Mouse (Mus musculus) heart, embryonic 16.5 days (tissue): ENCODE measurements around the gene Auts2. TPM values are rescaled to one million over a fixed set of nuclear protein-coding genes. Genes with fewer than 3 reads are reported as not detected.

Experiments
- ATAC-seq: fragments of 200-750 bp; cut with Nextera tagmentation; replicated peaks from 2 replicates; pipeline ENCODE4 v1.8.0; 2017; ENCODE audit warnings: moderate number of reproducible peaks; ENCODE audit not compliant: insufficient read depth, low FRiP score; ENCODE audit errors: extremely low read depth
- H3K27ac ChIP-seq: fragments of 300-500 bp; sonication (generic); 2 replicates; pipeline ENCODE4 v1.5.1; 2014; ENCODE audit warnings: mild to moderate bottlenecking, low read length, control low read depth, moderate library complexity
- H3K27me3 ChIP-seq: fragments of 300-500 bp; sonication (generic); 2 replicates; pipeline ENCODE4 v1.6.1; 2014; ENCODE audit warnings: low read length, mixed read lengths; ENCODE audit not compliant: control insufficient read depth, insufficient read depth
- H3K36me3 ChIP-seq: fragments of 300-500 bp; sonication (generic); 2 replicates; pipeline ENCODE4 v1.6.1; 2014; ENCODE audit not compliant: control insufficient read depth, insufficient read depth
- H3K4me1 ChIP-seq: fragments of 300-500 bp; sonication (generic); 2 replicates; pipeline ENCODE4 v1.6.1; 2014; ENCODE audit warnings: low read length, mixed read lengths; ENCODE audit not compliant: control insufficient read depth, insufficient read depth
- H3K4me2 ChIP-seq: fragments of 300-500 bp; sonication (generic); 2 replicates; pipeline ENCODE4 v1.6.1; 2014; ENCODE audit warnings: low read depth, mild to moderate bottlenecking, control low read depth, low read length
- H3K4me3 ChIP-seq: fragments of 300-500 bp; sonication (generic); 2 replicates; pipeline ENCODE4 v1.5.1; 2014; ENCODE audit warnings: mild to moderate bottlenecking, control low read depth, low read length
- H3K9ac ChIP-seq: fragments of 300-500 bp; sonication (generic); 2 replicates; pipeline ENCODE4 v1.6.1; 2014; ENCODE audit warnings: low read length, control low read depth
- H3K9me3 ChIP-seq: fragments of 300-500 bp; sonication (generic); replicated peaks from 2 replicates; pipeline ENCODE4 v1.6.1; 2016; ENCODE audit warnings: low read length; ENCODE audit not compliant: control insufficient read depth
- WGBS: fragments of 180-500 bp; shearing (Covaris S2); extraction: QIAGEN DNeasy Blood & Tissue Kit; methylation state at CpG from one replicate; pipeline ENCODE4 v1.1.7; 2014; 5-methylcytosine and 5-hydroxymethylcytosine counted together
- polyA plus RNA-seq: library from polyadenylated mRNA; unstranded; fragments of >200 nt; fragmentation: Nextera tagmentation; extraction: Ambion mirVana; gene quantifications from 2 replicates; pipeline ENCODE4 v1.2.1, GENCODE M21; 2015

The Auts2 gene
- polyA plus RNA-seq, 1 experiment from 2014 or later = 16.3 TPM

- 80% methylated on average over 2 of the region's 2 CpGs for WGBS
- Histone ChIP-seq H3K27me3 (no peaks in the 10 kb centered on the region), H3K4me3 (no peak overlapping the region), H3K36me3 (no peaks in the 10 kb centered on the region; the same call in 1 of the 2 replicates), H3K4me1 (peaks cover 8% of the 10 kb centered on the region), H3K9me3 (peaks cover 4% of the 10 kb centered on the region), H3K27ac (no peak overlapping the region), H3K4me2 (no peak overlapping the region), H3K9ac (no peak overlapping the region)
- no peak for ATAC-seq
Observed at GRCm38 (mm10) chr5:131490811-131491210, 1052.3 kb downstream of the Auts2 start.

- Histone ChIP-seq H3K9me3 (peaks cover 5% of the 10 kb centered on the region), H3K4me2 (no peak overlapping the region), H3K27me3 (no peaks in the 10 kb centered on the region), H3K36me3 (no peaks in the 10 kb centered on the region; the same call in 1 of the 2 replicates), H3K9ac (no peak overlapping the region), H3K27ac (no peak overlapping the region), H3K4me1 (peaks cover 8% of the 10 kb centered on the region), H3K4me3 (no peak overlapping the region)
- ATAC-seq = no peak
- 86% methylated on average over 7 of the region's 7 CpGs for WGBS
Observed at GRCm38 (mm10) chr5:131489846-131490245, 1053.3 kb downstream of the Auts2 start.

- Histone ChIP-seq H3K9me3 (peaks cover 5% of the 10 kb centered on the region), H3K4me2 (no peak overlapping the region), H3K9ac (no peak overlapping the region), H3K4me3 (no peak overlapping the region), H3K27ac (no peak overlapping the region), H3K27me3 (no peaks in the 10 kb centered on the region), H3K4me1 (peaks cover 8% of the 10 kb centered on the region), H3K36me3 (no peaks in the 10 kb centered on the region)
- WGBS = 42% methylated on average over 4 of the region's 4 CpGs
- no peak for ATAC-seq
Observed at GRCm38 (mm10) chr5:131486527-131486926, 1056.6 kb downstream of the Auts2 start.

GRCm38 (mm10) chr5:131475278-131475677, 1067.9 kb downstream of the Auts2 start:
- peaks cover 41% of the 10 kb centered on the region for H3K36me3 ChIP-seq
- no peak for ATAC-seq

GRCm38 (mm10) chr5:131468609-131469008, 1074.5 kb downstream of the Auts2 start:
- no peaks in the 10 kb centered on the region for H3K4me1 ChIP-seq
- 96% methylated on average over 4 of the region's 4 CpGs for WGBS
- no peak overlapping the region for H3K27ac ChIP-seq
- ATAC-seq = no peak
- no peaks in the 10 kb centered on the region for H3K27me3 ChIP-seq
- H3K9ac ChIP-seq = no peak overlapping the region
- no peak overlapping the region for H3K4me3 ChIP-seq
- H3K9me3 ChIP-seq = no peaks in the 10 kb centered on the region
- peaks cover 38% of the 10 kb centered on the region for H3K36me3 ChIP-seq
- H3K4me2 ChIP-seq = no peak overlapping the region

More at GRCm38 (mm10) chr5:131475278-131475677, 1067.9 kb downstream of the Auts2 start:
- no peak overlapping the region for H3K27ac ChIP-seq
- H3K27me3 ChIP-seq = no peaks in the 10 kb centered on the region
- no peak overlapping the region for H3K4me3 ChIP-seq
- H3K4me1 ChIP-seq = no peaks in the 10 kb centered on the region
- no peak overlapping the region for H3K4me2 ChIP-seq
- no peak overlapping the region for H3K9ac ChIP-seq
- peaks cover 12% of the 10 kb centered on the region for H3K9me3 ChIP-seq

- H3K36me3 ChIP-seq = peaks cover 29% of the 10 kb centered on the region
- WGBS = 92% methylated on average over 9 of the region's 9 CpGs
- no peak overlapping the region for H3K27ac ChIP-seq
- H3K4me2 ChIP-seq = no peak overlapping the region
- ATAC-seq = no peak
- no peaks in the 10 kb centered on the region for H3K9me3 ChIP-seq
- no peaks in the 10 kb centered on the region for H3K4me1 ChIP-seq
- H3K9ac ChIP-seq = no peak overlapping the region
- no peak overlapping the region for H3K4me3 ChIP-seq
- no peaks in the 10 kb centered on the region for H3K27me3 ChIP-seq
Observed at GRCm38 (mm10) chr5:131466131-131466530, 1077.0 kb downstream of the Auts2 start.

GRCm38 (mm10) chr5:131463402-131463801, 1079.7 kb downstream of the Auts2 start:
- Histone ChIP-seq H3K9me3 (no peaks in the 10 kb centered on the region), H3K4me1 (no peaks in the 10 kb centered on the region), H3K27me3 (no peaks in the 10 kb centered on the region), H3K4me3 (no peak overlapping the region), H3K36me3 (peaks cover 29% of the 10 kb centered on the region), H3K27ac (no peak overlapping the region), H3K9ac (no peak overlapping the region), H3K4me2 (no peak overlapping the region)
- 97% methylated on average over 6 of the region's 6 CpGs for whole genome bisulfite sequencing
- ATAC-seq = no peak

GRCm38 (mm10) chr5:131459951-131460350, 1083.2 kb downstream of the Auts2 start:
- H3K9ac ChIP-seq = no peak overlapping the region
- no peaks in the 10 kb centered on the region for H3K27me3 ChIP-seq
- no peaks in the 10 kb centered on the region for H3K9me3 ChIP-seq
- H3K4me1 ChIP-seq = no peaks in the 10 kb centered on the region
- no peak overlapping the region for H3K4me3 ChIP-seq
- H3K36me3 ChIP-seq = peaks cover 26% of the 10 kb centered on the region
- WGBS = 78% methylated on average over 6 of the region's 6 CpGs
- H3K27ac ChIP-seq = no peak overlapping the region
- no peak overlapping the region for H3K4me2 ChIP-seq
- no peak for ATAC-seq

GRCm38 (mm10) chr5:131459549-131459948, 1083.6 kb downstream of the Auts2 start:
- no peaks in the 10 kb centered on the region for H3K9me3 ChIP-seq
- H3K9ac ChIP-seq = no peak overlapping the region
- ATAC-seq = no peak
- H3K27me3 ChIP-seq = no peaks in the 10 kb centered on the region
- H3K4me3 ChIP-seq = no peak overlapping the region
- H3K36me3 ChIP-seq = peaks cover 23% of the 10 kb centered on the region
- 70% methylated on average over 2 of the region's 2 CpGs for WGBS
- no peak overlapping the region for H3K4me2 ChIP-seq
- no peaks in the 10 kb centered on the region for H3K4me1 ChIP-seq
- H3K27ac ChIP-seq = no peak overlapping the region
